Mouse (Mus musculus) ES-Bruce4 (cell line): Measurements from ENCODE around the gene Dmbx1. TPM values are rescaled to one million over a fixed set of nuclear protein-coding genes. Genes with fewer than 3 reads are reported as not detected.

ENCODE experiments used
- H3K27ac ChIP-seq: 2 replicates; pipeline ENCODE4 v1.5.1; 2012; ENCODE audit warnings: low read length, inconsistent platforms; ENCODE audit not compliant: insufficient read depth
- H3K27me3 ChIP-seq: 2 replicates; pipeline ENCODE4 v1.6.1; 2012; ENCODE audit warnings: mild to moderate bottlenecking, low read length, inconsistent platforms; ENCODE audit not compliant: control insufficient read depth, poor library complexity, insufficient read depth, severe bottlenecking
- H3K36me3 ChIP-seq: 2 replicates; pipeline ENCODE4 v1.6.1; 2012; ENCODE audit warnings: inconsistent platforms, mild to moderate bottlenecking, low read length, moderate library complexity; ENCODE audit not compliant: control insufficient read depth, poor library complexity, insufficient read depth, severe bottlenecking
- H3K4me1 ChIP-seq: one replicate; pipeline ENCODE4 v1.8.1; 2011; ENCODE audit warnings: low read length; ENCODE audit not compliant: control insufficient read depth, insufficient read depth
- H3K4me3 ChIP-seq: 2 replicates; pipeline ENCODE4 v1.5.1; 2011; ENCODE audit warnings: low read depth, mild to moderate bottlenecking, low read length
- H3K9ac ChIP-seq: 2 replicates; pipeline ENCODE4 v1.6.1; 2012; ENCODE audit warnings: low read depth, mild to moderate bottlenecking, inconsistent platforms; ENCODE audit not compliant: poor library complexity, severe bottlenecking
- H3K9me3 ChIP-seq: replicated peaks from 2 replicates; pipeline ENCODE4 v1.6.1; 2012; ENCODE audit warnings: mild to moderate bottlenecking, low read length, inconsistent platforms; ENCODE audit not compliant: control insufficient read depth, poor library complexity, insufficient read depth, severe bottlenecking
- CTCF ChIP-seq: IDR thresholded peaks from one replicate; pipeline ENCODE4 v1.8.1; 2011; ENCODE audit warnings: low read depth, low read length
- EP300 ChIP-seq: IDR thresholded peaks from 2 replicates; pipeline ENCODE4 v1.6.1; 2011; ENCODE audit warnings: low read depth, low read length; ENCODE audit not compliant: insufficient read depth
- POLR2A ChIP-seq: IDR thresholded peaks from one replicate; pipeline ENCODE4 v1.8.1; 2011; ENCODE audit warnings: low read length; ENCODE audit not compliant: insufficient read depth
- polyA plus RNA-seq: library from polyadenylated mRNA; stranded (reverse); fragments of >200 nt; gene quantifications from 2 replicates; pipeline ENCODE4 v1.2.4, GENCODE M21; 2011; ENCODE audit warnings: low read depth; ENCODE audit not compliant: missing spikeins, insufficient read depth, insufficient read length

Gene Dmbx1
- polyA plus RNA-seq, 1 experiment: 0.88 TPM

DNA sequence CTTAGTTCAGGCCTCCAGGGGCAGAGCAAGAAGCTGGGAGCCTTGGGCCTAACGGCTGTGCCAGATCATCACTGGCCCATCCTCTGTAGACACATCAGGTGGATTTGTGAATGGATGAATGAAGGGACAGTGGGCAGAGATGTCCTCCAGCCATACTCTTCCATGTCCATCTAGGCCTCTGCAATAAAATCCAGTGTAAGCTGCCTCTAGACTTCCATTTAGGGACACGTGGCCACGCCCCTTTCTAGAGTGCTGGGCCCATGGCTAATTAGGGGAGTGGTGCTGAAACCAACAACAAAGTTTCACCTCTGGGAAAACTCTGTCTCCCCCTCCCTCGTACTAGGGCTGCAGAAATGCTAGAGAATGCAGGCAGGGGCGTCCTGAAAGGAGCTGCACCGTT is 49.7 kb downstream of the Dmbx1 start:
- Histone ChIP-seq H3K27me3 (no peaks in the 10 kb centered on the region), H3K27ac (no peak overlapping the region), H3K36me3 (no peaks in the 10 kb centered on the region), H3K9me3 (no peaks in the 10 kb centered on the region), H3K9ac (no peak overlapping the region), H3K4me1 (no peaks in the 10 kb centered on the region), H3K4me3 (peak overlapping the region; percentile 25)
- TF ChIP-seq EP300 (no peak), POLR2A (no peak), CTCF (no peak)

DNA sequence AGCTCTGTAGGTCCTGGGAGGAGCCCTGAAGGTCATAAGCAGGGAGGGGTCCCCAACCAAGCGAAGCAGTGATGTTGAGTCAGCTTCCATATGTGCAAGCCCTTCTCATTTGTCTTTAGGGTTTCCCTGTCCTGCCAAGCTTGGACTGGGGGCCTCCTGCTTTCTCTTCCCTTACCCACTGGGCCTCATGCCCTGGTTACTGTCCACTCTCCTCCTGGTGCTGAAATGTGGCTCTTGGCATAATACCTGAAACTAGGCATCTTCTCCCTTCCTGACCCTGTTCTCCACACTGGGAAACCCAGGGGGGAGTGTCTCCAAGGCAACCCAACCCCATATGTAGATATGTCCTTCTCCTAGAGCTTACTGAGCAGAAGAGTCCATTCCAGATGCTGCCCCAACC is 52.9 kb downstream of the Dmbx1 start:
- Histone ChIP-seq H3K9ac (no peak overlapping the region), H3K4me3 (no peak overlapping the region), H3K27me3 (no peaks in the 10 kb centered on the region), H3K36me3 (no peaks in the 10 kb centered on the region), H3K27ac (no peak overlapping the region), H3K4me1 (no peaks in the 10 kb centered on the region), H3K9me3 (no peaks in the 10 kb centered on the region)
- no peak for TF ChIP-seq EP300
- TF ChIP-seq POLR2A: no peak

- Histone ChIP-seq H3K9me3 (no peaks in the 10 kb centered on the region), H3K9ac (no peak overlapping the region), H3K4me1 (no peaks in the 10 kb centered on the region), H3K36me3 (no peaks in the 10 kb centered on the region), H3K27me3 (no peaks in the 10 kb centered on the region), H3K4me3 (no peak overlapping the region), H3K27ac (no peak overlapping the region)
- no peak for TF ChIP-seq POLR2A
These were observed 53.9 kb downstream of the Dmbx1 start for GRCm38 (mm10) chr4:115885846-115886245.

- no peaks in the 10 kb centered on the region for H3K27me3 ChIP-seq
- H3K4me3 ChIP-seq: no peak within 1 kb of the TSS
- no peaks in the 10 kb centered on the region for H3K36me3 ChIP-seq
- H3K9me3 ChIP-seq: no peaks in the 10 kb centered on the region
- H3K4me1 ChIP-seq: no peaks in the 10 kb centered on the region
- H3K27ac ChIP-seq: no peak within 1 kb of the TSS
- TF ChIP-seq POLR2A (no peak), CTCF (no peak), EP300 (no peak)
- H3K9ac ChIP-seq: no peak within 1 kb of the TSS
These were observed 55.7 kb downstream of the Dmbx1 start, which contains the start of gene Kncn for GRCm38 (mm10) chr4:115884022-115884421. Kncn (plus strand) TSS chr4:115884400.

DNA sequence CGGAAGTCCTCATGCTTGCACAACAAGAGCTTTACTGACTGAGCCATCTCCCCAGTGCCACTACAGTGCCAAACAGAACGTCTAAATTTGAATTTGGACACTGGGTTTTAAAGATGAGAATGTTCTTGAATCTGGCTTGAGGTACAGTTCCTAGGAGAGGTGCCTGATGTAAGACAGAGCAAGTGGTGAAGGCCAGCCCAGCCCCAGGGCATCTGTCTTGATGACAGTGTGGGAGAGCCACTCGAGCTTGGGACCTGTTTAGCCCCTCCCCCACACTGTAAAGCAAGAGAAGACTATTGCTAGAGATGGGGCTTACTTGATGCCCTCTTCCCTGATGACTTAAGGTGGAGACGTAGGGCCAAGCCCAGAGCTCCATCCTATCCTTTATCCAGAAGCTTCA is 57.5 kb downstream of the Dmbx1 start:
- H3K9me3 ChIP-seq: no peaks in the 10 kb centered on the region
- H3K9ac ChIP-seq: no peak overlapping the region
- no peak overlapping the region for H3K27ac ChIP-seq
- H3K36me3 ChIP-seq: no peaks in the 10 kb centered on the region
- H3K27me3 ChIP-seq: no peaks in the 10 kb centered on the region
- peaks cover 2% of the 10 kb centered on the region for H3K4me1 ChIP-seq
- TF ChIP-seq CTCF (no peak), POLR2A (no peak), EP300 (no peak)
- H3K4me3 ChIP-seq: no peak overlapping the region

DNA sequence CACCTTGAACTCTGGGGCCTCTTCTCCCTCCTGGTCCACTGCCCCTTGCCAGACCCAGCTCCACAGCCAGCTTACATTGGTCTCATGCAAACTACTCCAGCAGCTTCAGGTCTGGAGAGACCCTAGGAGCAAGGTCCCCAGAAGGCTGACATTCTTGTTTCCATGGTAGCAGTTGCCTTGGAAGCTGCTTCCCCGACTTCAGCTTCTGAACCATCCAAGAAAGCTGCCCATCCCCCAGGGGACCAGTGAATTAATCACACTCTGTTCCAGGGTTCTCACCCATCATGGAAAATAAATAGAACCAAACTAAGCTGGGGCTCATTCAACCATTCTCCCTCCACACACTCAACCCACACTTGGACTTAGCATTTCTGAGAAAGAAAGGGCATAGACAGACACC is 58.5 kb downstream of the Dmbx1 start:
- H3K4me1 ChIP-seq: peaks cover 2% of the 10 kb centered on the region
- no peak overlapping the region for H3K9ac ChIP-seq
- TF ChIP-seq POLR2A (no peak), CTCF (no peak), EP300 (no peak)
- no peak overlapping the region for H3K27ac ChIP-seq
- H3K27me3 ChIP-seq: no peaks in the 10 kb centered on the region
- no peaks in the 10 kb centered on the region for H3K36me3 ChIP-seq
- no peak overlapping the region for H3K4me3 ChIP-seq
- H3K9me3 ChIP-seq: no peaks in the 10 kb centered on the region
